Mouse (Mus musculus) regulatory T cell (primary cell): ENCODE data around the gene Osbpl9.

Source experiments
- in situ Hi-C: fragments of 300-600 bp; cut with MboI, MseI; formaldehyde crosslinking; loops from one replicate; pipeline ENCODE4 v1.15.1; 2025; ENCODE audit warnings: high pct_unique_total_duplicates

Gene Osbpl9

DNA sequence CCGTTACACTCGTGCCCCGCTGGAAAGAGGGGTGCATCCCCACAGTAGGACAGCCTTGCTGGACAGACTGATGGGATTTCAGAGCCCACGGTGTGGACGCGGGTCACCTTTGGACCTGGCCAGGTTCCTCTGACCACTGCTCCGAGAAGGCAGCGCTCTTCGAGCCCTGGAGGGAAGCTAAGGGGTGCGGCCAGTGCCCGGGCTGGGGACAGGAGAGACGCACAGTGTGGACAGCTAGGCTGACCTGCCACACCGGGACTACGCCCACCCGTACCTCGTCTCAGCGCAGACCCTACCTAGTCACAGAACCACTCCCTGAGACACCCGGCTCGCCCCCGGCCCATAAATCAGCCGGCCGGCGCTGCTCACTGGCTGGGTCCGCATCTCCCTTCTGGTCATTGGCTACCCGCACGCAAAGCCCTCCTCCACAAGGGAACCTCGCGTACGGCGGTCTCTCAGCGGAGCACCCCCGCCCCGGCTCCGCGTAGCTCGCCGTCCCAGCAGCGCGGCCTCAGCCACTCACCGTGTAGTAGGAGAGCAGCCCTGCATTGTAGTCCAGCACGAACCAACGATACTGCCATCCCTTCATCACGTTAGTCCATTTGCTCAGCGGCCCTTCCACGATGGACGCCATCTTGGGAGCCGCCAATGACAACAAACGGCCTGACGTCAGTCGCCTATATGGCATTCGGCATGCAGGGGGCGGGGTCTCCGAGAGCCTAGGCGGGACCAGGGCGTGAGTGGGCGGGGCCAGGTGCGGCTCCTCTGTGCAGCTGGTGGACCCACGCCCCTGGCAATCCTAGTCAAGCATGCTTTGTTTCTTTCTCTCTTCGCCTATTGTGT is at the start of gene Osbpl9:
Osbpl9 (minus strand) TSS at position 691 of the 843 bp plus-strand sequence.
- in situ Hi-C loops: no loop called here

GRCm38 (mm10) chr4:109251605-109252004 is 49.5 kb upstream of the Osbpl9 start:
- in situ Hi-C loops: no loop called here

DNA sequence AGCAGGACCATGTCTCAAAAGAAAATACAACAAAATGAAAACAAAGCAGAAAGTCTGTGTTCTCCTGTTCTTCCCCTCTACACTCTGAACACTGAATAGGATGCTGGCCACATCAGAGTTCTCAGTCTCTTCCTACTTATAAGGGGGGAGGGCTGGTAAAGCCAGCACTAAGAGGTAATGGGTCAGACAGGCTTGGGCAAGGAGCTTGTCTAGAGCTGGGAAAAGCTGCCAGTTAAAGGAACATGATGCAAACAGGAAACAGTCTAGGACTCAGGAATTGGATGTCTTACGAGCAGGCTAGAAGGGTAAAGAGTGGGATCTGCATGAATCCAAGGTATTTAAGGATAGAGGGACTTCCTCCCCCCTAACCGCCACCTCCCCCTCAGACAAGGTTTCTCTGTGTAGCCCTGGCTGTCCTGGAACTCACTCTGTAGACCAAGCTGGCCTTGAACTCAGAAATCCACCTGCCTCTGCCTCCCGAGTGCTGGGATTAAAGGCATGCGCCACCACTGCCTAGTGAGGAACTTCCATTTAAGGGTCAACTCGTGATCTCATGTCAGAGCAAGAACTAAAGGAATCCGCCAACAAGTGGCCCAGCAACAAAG is 43.0 kb upstream of the Osbpl9 start:
- in situ Hi-C loops: loop anchor here (25.0 kb wide), 1 partner anchor 1583 kb away; no protein-coding TSS in a partner anchor

- in situ Hi-C loops: loop anchor here (25.0 kb wide), 1 partner anchor 1582 kb away; no protein-coding TSS in a partner anchor
These were observed 42.4 kb upstream of the Osbpl9 start for GRCm38 (mm10) chr4:109244506-109244905.

DNA sequence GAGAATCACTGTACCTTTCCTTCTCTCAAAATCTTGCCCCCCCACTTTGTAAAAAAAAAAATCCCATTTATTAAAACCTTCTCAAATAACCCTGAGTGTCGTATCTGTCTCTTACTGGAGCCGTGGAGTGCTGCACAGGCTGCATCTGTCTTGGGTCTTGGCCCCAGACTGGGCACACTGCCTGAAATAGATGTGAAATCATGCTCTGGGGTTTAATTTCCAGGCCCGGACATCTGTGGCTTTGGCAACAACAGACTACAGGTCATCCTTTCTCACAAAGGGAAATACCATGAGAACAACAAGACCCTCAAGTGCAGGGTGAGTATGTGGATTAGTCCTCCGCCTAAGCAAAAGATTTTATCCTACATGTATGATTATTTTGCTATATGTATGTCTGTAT is 39.9 kb upstream of the Osbpl9 start:
- in situ Hi-C loops: loop anchor here (25.0 kb wide), 1 partner anchor 1580 kb away; no protein-coding TSS in a partner anchor

GRCm38 (mm10) chr4:109241221-109241620 is 39.1 kb upstream of the Osbpl9 start:
- in situ Hi-C loops: loop anchor here (25.0 kb wide), 1 partner anchor 1579 kb away; no protein-coding TSS in a partner anchor

- in situ Hi-C loops: loop anchor here (25.0 kb wide), 1 partner anchor 1576 kb away; no protein-coding TSS in a partner anchor
These were observed 36.6 kb upstream of the Osbpl9 start for GRCm38 (mm10) chr4:109238428-109239268.

DNA sequence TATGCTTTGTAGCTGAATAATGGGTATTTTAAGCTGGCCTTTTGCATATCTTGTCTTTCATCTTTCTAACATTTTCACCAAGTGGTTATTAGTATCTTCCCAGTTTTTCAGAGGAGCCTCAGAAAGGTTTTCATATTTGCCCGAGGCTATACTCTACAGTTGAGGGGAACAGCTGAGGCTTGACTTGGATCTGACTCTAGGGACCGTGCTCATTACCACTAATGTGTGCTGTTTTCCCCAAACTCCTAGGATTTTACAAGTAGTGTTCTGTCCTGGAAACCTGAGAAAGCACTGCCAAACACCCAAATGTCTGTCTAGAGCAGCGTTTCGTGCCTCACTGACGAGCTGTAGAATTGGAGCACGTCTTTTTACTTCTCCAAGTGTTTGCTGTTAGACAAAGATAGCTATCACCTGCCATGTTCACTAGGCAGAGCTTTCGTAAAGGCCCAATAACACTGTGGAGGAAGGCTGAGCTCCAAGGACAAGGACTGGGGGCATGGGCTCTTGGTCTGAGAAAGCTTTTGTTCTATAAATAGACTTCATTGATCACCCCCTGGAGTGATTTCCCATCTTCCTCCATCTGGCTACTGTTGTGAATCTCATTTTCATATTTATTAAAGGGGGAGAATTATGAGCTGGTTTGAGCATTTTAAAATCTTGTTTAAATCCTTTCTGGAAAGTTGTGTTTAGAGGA is 34.3 kb upstream of the Osbpl9 start:
- in situ Hi-C loops: loop anchor here (25.0 kb wide), 1 partner anchor 1574 kb away; no protein-coding TSS in a partner anchor

DNA sequence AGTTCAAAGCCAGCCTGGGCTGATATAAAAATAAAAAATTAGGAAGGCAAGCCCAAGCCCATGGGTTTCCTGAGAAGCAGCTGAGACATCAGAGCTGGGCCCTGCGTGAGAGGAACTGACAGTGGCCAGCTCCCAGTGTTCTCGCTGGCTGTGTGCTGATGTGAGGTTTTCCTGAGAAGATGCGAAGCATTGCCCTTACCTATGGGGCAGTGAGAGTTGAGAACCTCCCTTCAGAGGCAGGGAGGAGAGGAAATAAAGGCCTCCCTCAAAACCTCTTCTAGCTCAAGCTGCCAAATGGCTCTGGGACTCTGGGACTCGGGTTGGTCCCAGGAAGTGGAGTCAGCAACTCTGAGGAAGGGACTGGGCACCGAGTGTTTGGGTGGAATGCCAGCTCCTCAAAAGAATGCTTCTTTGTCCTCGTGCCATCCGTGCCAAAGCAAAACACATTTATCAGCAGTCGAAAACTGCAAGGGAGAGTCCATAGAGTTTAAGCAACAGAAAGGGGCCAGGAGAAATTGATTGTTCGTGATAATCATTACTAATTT is 32.8 kb upstream of the Osbpl9 start:
- in situ Hi-C loops: loop anchor here (25.0 kb wide), 1 partner anchor 1573 kb away; no protein-coding TSS in a partner anchor

DNA sequence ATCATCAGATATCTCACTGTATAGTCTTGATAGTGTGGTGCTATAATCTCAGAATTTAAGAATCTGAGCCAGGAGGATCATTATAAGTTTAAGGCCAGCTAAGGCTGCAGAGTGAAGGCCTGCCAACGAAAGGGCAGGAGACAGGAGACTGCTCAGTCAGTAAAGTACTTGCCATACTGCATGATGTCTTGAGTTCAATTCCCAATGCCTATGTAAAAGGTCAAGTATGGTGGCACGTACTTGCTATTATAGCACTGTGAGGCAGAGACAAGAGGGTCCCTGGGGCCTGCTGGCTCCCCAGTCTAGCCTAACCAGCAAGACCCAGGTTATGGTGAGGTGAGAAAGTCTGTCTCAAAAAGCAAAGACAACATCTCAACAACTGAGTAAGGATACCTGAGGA is 32.1 kb upstream of the Osbpl9 start, which contains the start of gene Calr4:
Calr4 (plus strand) TSS at position 301 of the 400 bp plus-strand sequence.
- in situ Hi-C loops: loop anchor here (25.0 kb wide), 1 partner anchor 1572 kb away; no protein-coding TSS in a partner anchor

- in situ Hi-C loops: loop anchor here (25.0 kb wide), 1 partner anchor 1568 kb away; no protein-coding TSS in a partner anchor
These were observed 27.8 kb upstream of the Osbpl9 start for GRCm38 (mm10) chr4:109229766-109230279.

GRCm38 (mm10) chr4:109226071-109226470 is 24.0 kb upstream of the Osbpl9 start:
- in situ Hi-C loops: loop anchor here (25.0 kb wide), 1 partner anchor 1564 kb away; no protein-coding TSS in a partner anchor

- in situ Hi-C loops: loop anchor here (25.0 kb wide), 1 partner anchor 1563 kb away; no protein-coding TSS in a partner anchor
These were observed 23.5 kb upstream of the Osbpl9 start for GRCm38 (mm10) chr4:109225606-109226005.

DNA sequence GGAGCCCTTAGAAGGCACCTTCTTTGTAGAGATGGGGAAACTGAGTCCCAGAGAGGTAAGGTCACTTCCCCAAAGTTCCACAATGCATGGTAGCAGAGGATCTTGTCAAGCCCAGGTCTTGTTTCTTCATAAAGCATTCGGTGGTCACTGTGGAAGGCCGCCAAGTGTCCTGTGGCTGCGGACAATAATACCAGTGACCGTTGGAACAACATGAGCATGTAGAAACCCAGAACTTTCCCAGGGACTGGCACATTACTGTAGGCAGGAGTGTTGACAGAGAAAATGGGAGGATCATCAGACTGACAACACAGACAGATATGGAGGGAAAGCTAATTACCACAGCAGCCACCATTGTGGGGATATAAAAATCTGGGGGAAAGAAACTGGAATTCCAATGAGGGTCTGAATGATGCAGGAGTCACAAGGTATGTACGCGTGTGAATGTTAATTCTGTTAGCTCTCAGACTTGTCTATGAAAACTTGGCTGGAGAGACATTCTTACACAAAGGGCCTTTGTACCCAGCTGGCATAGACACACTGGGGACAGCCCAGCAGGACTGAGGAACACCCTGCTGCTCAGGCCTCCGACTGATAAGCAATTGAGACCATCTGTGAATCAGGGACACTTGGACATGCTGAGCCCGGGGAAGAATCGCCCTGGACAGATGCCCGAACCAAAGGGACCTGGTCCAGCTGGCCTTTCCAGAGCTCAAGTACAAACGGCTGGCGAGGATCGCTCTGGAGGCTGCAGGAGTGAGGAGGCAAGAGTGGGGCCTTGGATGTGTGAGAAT is 22.9 kb upstream of the Osbpl9 start:
- in situ Hi-C loops: loop anchor here (25.0 kb wide), 1 partner anchor 1563 kb away; no protein-coding TSS in a partner anchor

DNA sequence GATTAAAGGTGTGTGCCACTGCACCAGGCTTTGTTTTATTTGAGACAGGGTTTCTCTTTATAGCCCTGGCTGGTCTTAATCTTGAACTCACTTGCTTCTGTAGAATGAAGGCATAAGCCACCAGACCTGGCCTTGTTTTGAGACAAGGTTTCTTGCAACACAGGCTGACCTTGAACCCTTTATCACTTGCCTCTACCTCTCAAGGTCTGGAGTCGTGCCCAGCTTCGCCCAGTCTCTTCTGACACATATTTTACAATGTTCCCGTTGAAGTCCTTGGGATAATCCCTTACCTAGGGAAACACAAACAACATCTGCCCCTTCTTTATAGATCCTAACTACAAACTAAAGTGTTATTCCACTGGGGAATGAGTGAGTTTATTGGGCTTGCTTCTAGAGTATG is 19.9 kb upstream of the Osbpl9 start:
- in situ Hi-C loops: no loop called here

- in situ Hi-C loops: no loop called here
These were observed 18.4 kb upstream of the Osbpl9 start for GRCm38 (mm10) chr4:109220441-109220940.

DNA sequence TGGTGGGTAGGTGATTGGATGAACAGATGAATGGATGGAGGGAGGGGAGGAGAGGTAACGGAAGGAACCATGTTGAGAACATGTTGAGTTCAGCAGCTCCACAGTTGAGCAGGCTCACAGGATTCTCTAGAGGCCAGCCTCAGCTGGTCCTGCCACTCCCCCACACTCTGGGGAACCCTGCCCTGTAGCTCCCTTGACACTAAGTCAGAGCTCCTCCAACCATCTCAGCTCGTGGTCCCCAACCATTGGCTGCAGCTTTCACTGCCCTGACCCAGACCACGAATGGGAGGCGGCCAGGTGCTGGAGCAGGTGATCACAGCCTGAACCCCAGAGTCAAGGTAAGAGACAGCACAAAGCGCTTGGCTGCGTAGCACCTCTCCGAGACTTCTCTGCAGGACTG is 15.9 kb upstream of the Osbpl9 start:
- in situ Hi-C loops: no loop called here

DNA sequence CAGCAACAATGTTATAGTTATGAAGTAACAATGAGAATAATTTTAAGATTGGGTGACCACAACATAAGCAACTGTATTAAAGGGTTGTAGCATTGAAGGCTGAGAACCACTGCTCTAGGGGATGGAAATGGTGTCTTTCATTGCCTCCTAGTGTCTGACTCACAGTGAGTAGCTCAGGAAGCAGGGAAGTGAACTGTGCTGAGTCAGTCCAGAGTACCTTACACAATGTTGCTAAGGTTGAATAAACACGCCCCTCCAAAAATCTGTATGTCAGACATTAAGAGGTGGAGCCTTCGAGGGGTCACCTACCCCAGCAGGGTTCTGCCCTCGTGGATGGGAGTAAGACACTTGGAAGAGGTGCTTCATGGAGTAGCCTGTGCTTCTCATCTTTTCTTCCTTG is 11.9 kb upstream of the Osbpl9 start:
- in situ Hi-C loops: no loop called here

DNA sequence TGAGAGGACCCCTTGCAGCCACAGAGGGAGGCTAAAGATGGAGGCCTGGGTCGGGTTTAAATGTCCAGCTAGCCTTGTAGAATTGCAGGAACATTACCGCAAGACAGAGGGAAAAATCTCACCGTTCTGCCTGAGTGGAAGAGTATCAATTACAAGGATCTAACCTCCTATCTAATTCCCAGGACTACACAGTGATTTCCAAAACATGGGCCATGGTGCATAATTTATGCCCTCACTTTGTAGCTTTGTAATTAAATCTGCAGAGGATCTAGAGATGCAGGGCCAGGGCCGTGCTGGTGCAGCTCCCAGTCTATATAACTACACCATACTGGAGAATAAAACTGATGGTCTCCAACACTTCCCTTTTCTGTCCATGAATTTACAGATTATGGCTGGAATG is 8.8 kb upstream of the Osbpl9 start:
- in situ Hi-C loops: no loop called here
